Mouse (Mus musculus) adrenal gland, adult (tissue): ENCODE data around the gene Lpgat1.

ENCODE experiments used
- DNase-seq, 2 experiments: peaks; one replicate each; pipeline ENCODE4 v3.0.0; 2022 to 2023; ENCODE audit warnings: low spot score in 1 of 2; ENCODE audit not compliant: inconsistent age in 2 of 2

Gene Lpgat1

GRCm38 (mm10) chr1:191804747-191805146 is 87.1 kb downstream of the Lpgat1 start:
- no peak for DNase-seq

GRCm38 (mm10) chr1:191805788-191806187 is 88.2 kb downstream of the Lpgat1 start:
- DNase-seq: no peak

GRCm38 (mm10) chr1:191806740-191807139 is 89.1 kb downstream of the Lpgat1 start:
- DNase-seq: no peak

GRCm38 (mm10) chr1:191807979-191808378 is 90.3 kb downstream of the Lpgat1 start:
- no peak for DNase-seq

- peak; percentile 11 to 61 for DNase-seq
These were observed 91.1 kb downstream of the Lpgat1 start for GRCm38 (mm10) chr1:191808688-191809223.

- no peak for DNase-seq
These were observed 94.1 kb downstream of the Lpgat1 start for GRCm38 (mm10) chr1:191811774-191812173.

GRCm38 (mm10) chr1:191812949-191813691 is 95.5 kb downstream of the Lpgat1 start:
- no peak for DNase-seq

GRCm38 (mm10) chr1:191814240-191814639 is 96.6 kb downstream of the Lpgat1 start:
- no peak for DNase-seq

GRCm38 (mm10) chr1:191814935-191815334 is 97.3 kb downstream of the Lpgat1 start:
- no peak for DNase-seq

- no peak for DNase-seq
These were observed 99.0 kb downstream of the Lpgat1 start for GRCm38 (mm10) chr1:191816596-191816995.

- DNase-seq: peak; percentile 87 to 94
These were observed 99.9 kb downstream of the Lpgat1 start for GRCm38 (mm10) chr1:191817418-191818144.

- no peak for DNase-seq
These were observed 100.6 kb downstream of the Lpgat1 start for GRCm38 (mm10) chr1:191818145-191818631.

- no peak for DNase-seq
These were observed 101.4 kb downstream of the Lpgat1 start for GRCm38 (mm10) chr1:191819026-191819425.

GRCm38 (mm10) chr1:191820951-191821325 is 103.3 kb downstream of the Lpgat1 start:
- no peak for DNase-seq

- DNase-seq: peak; percentile 95 to 97
These were observed 103.9 kb downstream of the Lpgat1 start, which contains the start of gene Nek2 for GRCm38 (mm10) chr1:191821326-191822091. Nek2 (plus strand) TSS chr1:191821444.

GRCm38 (mm10) chr1:191829124-191829523 is 111.5 kb downstream of the Lpgat1 start:
- no peak for DNase-seq

- DNase-seq: no peak
These were observed 115.8 kb downstream of the Lpgat1 start for GRCm38 (mm10) chr1:191833396-191833795.
